Mouse (Mus musculus) CH12.LX (cell line): ENCODE data around the gene Tmem132c.

Experiments used
- CTCF ChIP-seq, 2 experiments: IDR thresholded peaks in 1 of 2; conservative IDR thresholded peaks in 1 of 2; 2 replicates each; pipeline ENCODE4 v1.5.1; 2011 to 2012; ENCODE audit warnings: low read depth in 2 of 2, low read length in 2 of 2, improper control_type of control experiment in 1 of 2, inconsistent platforms in 1 of 2, mild to moderate bottlenecking in 1 of 2, moderate library complexity in 1 of 2
- MEF2A ChIP-seq: IDR thresholded peaks from 2 replicates; pipeline ENCODE4 v1.6.1; 2014; ENCODE audit warnings: low read depth, mild to moderate bottlenecking, inconsistent platforms, low read length, improper control_type of control experiment, borderline replicate concordance
- MYC ChIP-seq: IDR thresholded peaks from 2 replicates; pipeline ENCODE4 v1.6.1; 2011; ENCODE audit warnings: low read depth, mild to moderate bottlenecking, improper control_type of control experiment, low read length
- NRF1 ChIP-seq: IDR thresholded peaks from 2 replicates; pipeline ENCODE4 v1.6.1; 2014; ENCODE audit warnings: low read depth, mild to moderate bottlenecking, inconsistent platforms, low read length, improper control_type of control experiment, moderate library complexity
- POLR2A ChIP-seq: IDR thresholded peaks from 2 replicates; pipeline ENCODE4 v1.6.1; 2011; ENCODE audit warnings: low read depth, mild to moderate bottlenecking, improper control_type of control experiment, low read length
- ZC3H11A ChIP-seq: IDR thresholded peaks from 2 replicates; pipeline ENCODE4 v1.6.1; 2012; ENCODE audit warnings: low read depth, mild to moderate bottlenecking, inconsistent platforms, low read length, improper control_type of control experiment

- TF ChIP-seq CTCF (conservative IDR thresholded peaks at IDR 0.05 in 1 of 2, IDR thresholded peaks at IDR 0.05 in 1 of 2; ENCODE audit: low read depth in 2 of 2, low read length in 2 of 2) = no peak
- TF ChIP-seq POLR2A = no peak
- no peak for TF ChIP-seq NRF1
- TF ChIP-seq MEF2A = no peak
- TF ChIP-seq MYC = no peak
- TF ChIP-seq ZC3H11A = no peak
These were observed 45.3 kb downstream of the Tmem132c start for GRCm38 (mm10) chr5:127286886-127287285.
